Mouse (Mus musculus): ENCODE measurements around the gene Atp2b1.
"Not testable (repeated sequence)": the region's sequence is repeated elsewhere in the genome, so short reads cannot be mapped to it uniquely, and the experiment has no call there.

Atp2b1 gene

DNA sequence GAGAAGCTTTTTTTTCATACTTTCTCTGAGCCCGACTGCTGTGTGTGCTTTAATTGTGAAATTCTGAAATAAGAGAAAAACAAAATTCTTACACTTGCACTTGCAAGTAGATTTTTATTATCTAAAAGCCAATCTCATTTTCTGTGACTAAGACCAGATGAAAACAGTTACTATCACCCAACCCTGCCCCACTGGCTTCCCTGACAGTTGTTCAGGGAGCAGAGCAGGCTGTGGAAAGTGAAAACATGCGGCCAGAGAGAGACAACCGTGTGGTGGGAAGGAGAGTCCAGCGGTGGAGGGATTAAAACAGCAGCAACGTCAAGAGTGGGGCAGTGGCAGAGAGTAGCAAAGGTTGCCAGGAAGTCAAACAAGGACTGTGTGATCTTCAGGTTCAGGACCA lies 46.7 kb downstream of the Atp2b1 start:
- no peak for DNase-seq (ENCODE audit: extremely low spot score, low read depth, low spot score)

DNA sequence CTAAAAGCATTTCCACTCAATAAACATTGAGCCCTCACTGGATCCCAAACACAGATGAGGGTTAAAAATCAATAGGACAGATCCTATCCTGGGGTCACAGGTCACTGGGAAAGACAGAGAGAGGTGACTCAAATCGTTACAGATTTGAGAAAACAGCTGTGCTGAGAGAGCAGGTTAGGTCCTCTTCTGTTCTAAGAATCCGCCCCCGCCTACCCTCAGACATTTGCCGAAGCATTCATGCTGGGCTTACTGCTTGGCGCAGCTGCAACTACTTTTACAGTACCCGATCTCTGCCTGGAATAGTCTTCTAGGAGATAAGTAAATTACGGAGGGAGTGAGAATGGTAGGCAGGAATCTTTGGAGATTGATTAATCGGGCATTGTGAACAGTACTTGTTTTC lies 47.9 kb downstream of the Atp2b1 start:
- DNase-seq (ENCODE audit: extremely low spot score, low read depth, low spot score): no peak

DNA sequence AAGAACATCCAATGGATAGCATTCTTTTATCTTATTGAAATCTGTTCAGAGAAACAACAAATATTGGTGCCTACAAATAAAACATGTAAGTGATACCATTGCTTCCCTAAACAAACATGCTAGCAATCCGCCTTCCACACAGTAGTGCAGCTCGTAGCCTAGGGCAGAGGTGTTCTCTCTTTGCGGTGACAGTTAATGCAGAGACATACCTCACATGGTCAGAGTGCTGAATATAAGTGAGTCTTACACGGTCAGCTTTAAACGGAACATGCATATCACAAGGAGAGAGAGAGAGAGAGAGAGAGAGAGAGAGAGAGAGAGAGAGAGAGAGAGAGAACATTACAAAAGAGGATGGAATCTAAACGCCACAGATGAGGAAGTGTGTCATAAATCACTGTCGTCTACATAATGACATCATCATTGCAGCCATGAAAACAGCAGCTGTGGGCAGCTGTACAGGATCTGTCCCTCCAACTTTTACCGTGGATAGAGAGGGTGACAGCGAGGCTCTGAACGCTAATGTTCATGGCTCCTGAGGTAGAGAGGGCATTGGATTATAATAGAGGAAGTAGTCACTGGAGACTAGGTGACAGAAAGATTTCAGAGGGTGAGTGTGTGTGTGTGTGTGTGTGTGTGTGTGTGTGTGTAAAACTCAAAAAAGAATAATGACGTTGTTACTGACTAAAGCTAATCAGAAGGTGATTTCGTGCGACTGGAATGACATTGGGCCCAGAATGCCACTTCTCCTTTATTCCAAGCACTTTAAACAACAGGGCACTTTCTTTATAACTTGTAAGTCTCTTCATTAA lies 52.4 kb downstream of the Atp2b1 start:
- no peak for DNase-seq (ENCODE audit: extremely low spot score, low read depth, low spot score)

GRCm38 (mm10) chr10:98967240-98967891 lies 53.2 kb downstream of the Atp2b1 start:
- no peak for DNase-seq (ENCODE audit: extremely low spot score, low read depth, low spot score)

DNA sequence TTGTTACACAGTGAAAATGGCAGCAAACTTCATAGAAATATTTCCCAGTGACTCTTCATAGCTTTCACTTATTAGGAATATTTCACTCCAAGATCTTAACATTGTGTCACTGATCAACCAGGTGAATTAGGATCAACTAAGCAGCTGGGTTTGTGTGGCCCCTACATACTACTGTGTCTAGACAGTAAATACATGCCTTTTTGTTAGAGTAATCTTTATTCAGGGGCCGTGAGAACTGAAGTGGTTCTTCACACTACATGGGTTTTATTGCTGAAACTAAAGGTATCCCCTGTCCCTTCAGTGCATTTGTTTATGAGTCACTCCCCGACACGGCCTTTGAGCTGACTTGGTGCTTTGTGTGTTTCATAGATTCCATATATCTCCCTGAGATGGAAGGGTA lies 56.7 kb downstream of the Atp2b1 start:
- no peak for DNase-seq (ENCODE audit: extremely low spot score, low read depth, low spot score)

- DNase-seq (ENCODE audit: extremely low spot score, low read depth, low spot score): no peak
Measured at GRCm38 (mm10) chr10:98972359-98972758, 58.2 kb downstream of the Atp2b1 start.

DNA sequence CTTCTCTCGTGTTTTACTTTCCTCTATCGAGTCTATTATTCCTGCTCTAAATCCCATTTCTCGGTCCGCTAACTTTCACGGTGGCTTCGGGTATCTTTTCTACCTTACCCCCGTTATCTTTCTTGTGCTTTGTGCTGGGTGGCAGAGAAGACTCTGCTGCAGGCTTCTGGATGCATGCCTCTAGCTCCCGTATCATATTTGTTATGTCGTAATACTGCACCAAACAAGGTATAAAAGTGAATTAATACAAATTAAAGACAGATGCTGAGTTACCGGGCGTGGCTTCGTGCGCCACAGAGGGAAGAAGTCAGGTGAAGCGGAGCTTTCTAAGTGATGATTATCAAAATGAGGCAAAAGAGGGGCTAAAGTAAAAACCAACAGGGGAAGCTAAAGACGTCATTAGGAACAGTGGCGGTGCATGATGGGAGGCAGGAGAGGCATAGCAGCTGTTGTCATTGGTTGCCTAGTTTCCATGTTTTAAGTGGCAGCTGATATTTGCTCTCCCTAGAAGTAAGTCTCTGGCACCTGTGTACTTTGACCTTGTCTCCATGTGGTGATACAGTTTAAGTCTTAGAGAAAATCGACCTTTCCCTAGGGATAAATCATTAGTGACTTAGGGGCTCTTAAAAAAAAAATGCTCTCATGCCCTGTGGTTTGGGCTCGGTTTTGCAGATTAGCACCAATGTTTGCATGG lies 58.9 kb downstream of the Atp2b1 start:
- no peak for DNase-seq (ENCODE audit: extremely low spot score, low read depth, low spot score)

GRCm38 (mm10) chr10:98974645-98975044 lies 60.4 kb downstream of the Atp2b1 start:
- no peak for DNase-seq (ENCODE audit: extremely low spot score, low read depth, low spot score)

DNA sequence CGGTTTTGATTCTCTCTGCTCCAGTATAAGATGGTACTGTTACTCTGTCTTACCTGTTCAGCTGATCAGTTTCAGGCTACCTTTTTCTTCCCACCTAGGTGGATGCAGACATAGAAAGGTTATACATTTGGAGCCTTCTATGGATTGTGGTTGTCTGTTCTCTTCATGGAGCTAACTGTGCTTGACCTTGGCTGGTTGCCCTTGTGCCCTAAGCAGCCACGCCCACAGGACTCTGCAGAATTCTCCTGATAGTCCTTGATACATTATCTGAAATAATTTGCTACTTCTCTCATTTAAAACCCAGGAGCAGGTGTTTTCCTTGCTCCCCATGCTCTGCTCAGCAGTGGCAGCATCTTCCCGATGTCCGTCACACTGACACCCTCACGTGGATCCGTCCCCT lies 61.4 kb downstream of the Atp2b1 start:
- DNase-seq (ENCODE audit: extremely low spot score, low read depth, low spot score): no peak

DNA sequence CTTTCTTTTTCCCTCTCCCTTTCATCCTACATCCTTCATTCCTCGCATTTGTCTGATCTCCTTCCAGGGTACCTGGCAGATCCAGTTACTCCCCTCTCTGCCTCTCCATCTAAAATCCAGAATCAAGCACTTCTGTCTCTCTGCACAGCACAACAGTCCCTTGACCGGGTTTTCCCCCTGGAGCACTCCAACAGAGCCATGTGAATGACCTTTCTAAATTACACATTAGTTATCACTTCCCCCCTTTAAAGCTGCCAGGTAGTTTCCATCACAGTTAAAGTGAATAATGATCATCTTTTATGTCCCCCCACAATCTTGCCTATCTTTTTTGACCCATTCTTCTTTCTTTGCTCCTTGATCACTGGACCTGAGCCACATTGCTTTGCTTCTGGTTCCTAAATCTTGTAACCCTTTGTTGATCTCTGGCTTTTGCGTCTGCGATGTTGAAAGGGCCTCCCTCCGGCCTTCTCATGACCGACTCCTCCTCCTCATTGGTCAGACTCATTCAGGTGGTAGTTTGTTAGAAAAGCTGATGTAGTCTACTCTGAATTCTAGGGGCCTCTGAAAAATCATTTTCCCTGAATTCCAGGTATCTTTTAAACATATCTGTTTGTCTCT lies 62.8 kb downstream of the Atp2b1 start:
- no peak for DNase-seq (ENCODE audit: extremely low spot score, low read depth, low spot score)

GRCm38 (mm10) chr10:98978766-98979165 lies 64.6 kb downstream of the Atp2b1 start:
- DNase-seq (ENCODE audit: extremely low spot score, low read depth, low spot score): no peak

GRCm38 (mm10) chr10:98979296-98979695 lies 65.1 kb downstream of the Atp2b1 start:
- no peak for DNase-seq (ENCODE audit: extremely low spot score, low read depth, low spot score)

DNA sequence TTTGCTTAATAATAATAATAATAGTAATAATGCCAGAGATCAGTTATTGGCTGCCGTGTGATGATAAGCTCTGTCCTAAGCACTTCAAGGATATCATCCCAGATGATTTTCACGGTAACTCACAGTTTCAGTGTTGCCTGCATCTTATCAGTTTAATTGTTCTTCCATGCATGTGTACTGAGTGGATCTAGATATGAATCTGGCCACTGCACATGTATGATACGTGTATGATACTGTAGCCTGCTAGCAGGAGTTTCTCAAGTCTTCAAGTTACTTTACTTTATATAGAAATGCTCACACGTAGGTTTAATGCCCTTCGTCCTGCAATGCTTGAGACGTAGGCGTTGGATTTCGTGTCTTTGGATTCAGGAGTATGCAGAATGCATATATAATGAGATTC lies 65.7 kb downstream of the Atp2b1 start:
- DNase-seq (ENCODE audit: extremely low spot score, low read depth, low spot score): no peak

- DNase-seq (ENCODE audit: extremely low spot score, low read depth, low spot score): no peak
Measured at GRCm38 (mm10) chr10:98991964-98992363, 77.8 kb downstream of the Atp2b1 start.

DNA sequence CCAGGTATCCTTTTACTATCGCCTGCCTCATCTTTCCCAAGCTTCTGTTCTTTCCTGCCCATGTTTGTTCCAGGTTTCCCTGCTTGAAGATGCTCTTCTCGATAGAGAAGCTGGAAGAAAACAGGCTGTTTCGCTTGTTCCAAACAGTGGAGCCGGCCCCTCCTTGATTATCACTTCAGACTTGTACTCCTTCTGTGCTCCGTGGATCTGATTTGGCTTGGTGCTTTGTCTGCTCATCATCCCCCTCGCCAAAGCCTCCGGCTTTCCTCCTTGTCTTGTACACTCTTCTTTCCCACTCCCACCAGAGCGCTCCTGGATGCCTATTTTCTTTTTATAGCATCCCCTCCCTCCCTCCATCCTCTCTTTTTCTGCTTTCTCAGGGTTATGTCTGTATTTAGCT lies 79.0 kb downstream of the Atp2b1 start:
- no peak for DNase-seq (ENCODE audit: extremely low spot score, low read depth, low spot score)

DNA sequence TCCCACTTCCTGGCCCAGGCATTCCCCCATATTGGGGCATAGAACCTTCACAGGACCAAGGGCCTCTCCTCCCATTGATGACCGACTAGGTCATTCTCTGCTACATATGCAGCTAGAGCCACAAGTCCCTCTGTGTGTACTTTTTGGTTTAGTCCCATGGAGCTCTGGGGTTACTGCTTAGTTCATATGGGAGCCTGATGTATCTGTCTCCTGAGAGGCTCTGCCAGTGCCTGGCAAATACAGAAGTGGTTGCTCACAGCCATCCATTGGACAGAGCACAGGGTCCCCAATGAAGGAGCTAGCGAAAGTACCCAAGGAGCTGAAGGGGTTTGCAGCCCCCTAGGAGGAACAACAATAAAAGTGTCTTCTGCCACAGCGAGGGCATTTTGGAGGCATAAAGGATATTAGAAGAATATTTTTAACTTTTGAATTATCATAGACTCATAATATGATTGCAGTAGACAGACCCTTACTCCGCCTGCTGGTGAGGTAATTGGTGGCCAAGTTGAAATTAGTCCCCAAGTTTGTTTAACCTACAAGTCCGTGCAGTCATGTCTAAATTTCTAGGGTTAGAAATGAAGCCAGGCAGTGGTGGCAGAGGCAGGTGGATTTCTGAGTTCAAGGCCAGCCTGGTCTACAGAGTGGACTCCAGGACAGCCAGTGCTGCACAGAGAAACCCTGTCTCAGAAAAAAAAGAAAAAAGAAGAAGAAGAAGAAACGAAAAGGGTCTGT lies 81.0 kb downstream of the Atp2b1 start:
- not testable (repeated sequence) for DNase-seq (ENCODE audit: extremely low spot score, low read depth, low spot score)

- no peak for DNase-seq (ENCODE audit: extremely low spot score, low read depth, low spot score)
Measured at GRCm38 (mm10) chr10:99004866-99005265, 90.7 kb downstream of the Atp2b1 start.

- DNase-seq (ENCODE audit: extremely low spot score, low read depth, low spot score): no peak
Measured at GRCm38 (mm10) chr10:99011084-99011483, 96.9 kb downstream of the Atp2b1 start.

- DNase-seq (ENCODE audit: extremely low spot score, low read depth, low spot score): no peak
Measured at GRCm38 (mm10) chr10:99012086-99012485, 97.9 kb downstream of the Atp2b1 start.

DNA sequence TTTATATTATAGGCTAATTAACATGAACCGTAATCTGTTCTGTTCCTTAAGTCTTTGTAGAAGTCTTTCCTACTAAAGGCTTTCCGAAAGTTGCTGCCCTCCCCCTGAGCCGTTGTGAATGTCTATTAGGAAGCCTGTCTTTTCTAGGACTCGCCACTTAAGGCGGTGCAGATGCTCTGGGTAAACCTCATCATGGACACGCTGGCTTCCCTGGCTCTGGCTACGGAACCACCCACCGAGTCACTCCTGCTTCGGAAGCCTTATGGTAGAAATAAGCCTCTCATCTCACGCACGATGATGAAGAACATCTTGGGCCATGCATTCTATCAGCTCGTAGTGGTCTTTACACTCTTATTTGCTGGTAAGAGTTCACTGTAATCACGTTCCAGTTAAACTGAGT lies 100.5 kb downstream of the Atp2b1 start:
- DNase-seq (ENCODE audit: extremely low spot score, low read depth, low spot score): no peak

DNA sequence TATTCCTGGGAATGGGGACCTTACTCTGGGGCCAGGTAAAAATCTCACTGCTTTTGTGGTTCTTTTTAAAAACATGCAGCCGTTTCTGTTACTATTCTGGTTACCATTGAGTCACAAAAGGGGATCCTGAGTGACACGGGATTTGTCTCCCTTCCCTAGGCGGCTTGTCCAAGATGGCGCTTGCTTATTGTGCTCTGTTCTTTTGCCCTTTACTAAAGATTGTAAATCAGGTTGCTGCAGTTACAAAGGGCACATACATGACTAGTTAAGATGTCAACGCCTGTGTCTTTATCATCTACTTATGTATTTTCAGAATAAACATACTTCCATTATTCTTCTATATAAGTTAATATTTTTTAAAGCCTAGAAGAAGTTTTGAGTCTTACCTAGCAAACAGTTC lies 102.8 kb downstream of the Atp2b1 start:
- no peak for DNase-seq (ENCODE audit: extremely low spot score, low read depth, low spot score)

All from hindlimb bud, embryonic 11.5 days (tissue).